Mouse (Mus musculus) small intestine, adult 2 months (tissue): Measurements from ENCODE around the gene Rps18.
A peak's percentile ranks its signal among the peaks of the same experiment; 100 is the strongest.
"Not testable (repeated sequence)": the region's sequence is repeated elsewhere in the genome, so short reads cannot be mapped to it uniquely, and the experiment has no call there.

Experiments used
- CTCF ChIP-seq: fragments of 200-500 bp; IDR thresholded peaks from 2 replicates; pipeline ENCODE4 v1.5.1; 2012; ENCODE audit warnings: low read depth, mild to moderate bottlenecking, control low read depth, inconsistent platforms, low read length, moderate library complexity, mixed read lengths; ENCODE audit not compliant: insufficient replicate concordance, insufficient read length; ENCODE audit errors: extremely low read depth
- POLR2A ChIP-seq: fragments of 200-500 bp; IDR thresholded peaks from 2 replicates; pipeline ENCODE4 v1.6.1; 2012; ENCODE audit warnings: low read depth, mild to moderate bottlenecking, control low read depth, inconsistent platforms, low read length, moderate library complexity

DNA sequence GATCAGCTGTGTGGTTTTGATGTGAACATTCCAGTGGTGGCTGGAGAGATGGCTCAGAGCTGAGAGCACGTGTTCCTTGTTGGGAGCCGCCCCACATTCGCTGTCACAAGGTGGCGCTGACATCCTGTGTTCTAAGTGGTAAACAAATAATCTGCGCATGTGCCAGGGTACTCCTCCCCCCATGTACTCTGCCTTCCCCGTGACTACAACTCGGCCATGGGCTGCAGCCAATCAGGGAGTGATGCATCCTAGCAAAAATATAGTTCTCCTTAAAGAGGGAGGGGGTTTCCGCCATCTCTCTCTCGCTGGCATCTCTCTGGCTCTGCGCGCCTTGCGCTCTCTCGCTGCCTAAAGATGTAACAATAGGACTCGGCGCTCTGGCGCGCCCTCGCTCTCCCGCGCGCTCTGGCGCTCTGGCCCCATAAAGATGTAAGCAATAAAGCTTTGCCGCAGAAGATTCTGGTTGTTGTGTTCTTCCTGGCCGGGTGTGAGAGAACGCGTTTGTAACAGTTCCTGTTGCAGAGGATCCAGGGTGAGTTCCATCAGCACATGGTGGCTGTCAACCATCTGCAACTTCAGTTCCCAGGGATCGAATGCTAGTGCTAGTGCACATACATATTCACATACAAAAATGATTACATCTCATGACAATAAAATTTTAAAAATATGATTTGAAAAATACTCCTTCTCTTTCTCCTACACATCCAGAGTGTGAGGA, 25.6 kb upstream of the Rps18 start:
- TF ChIP-seq POLR2A, result not testable (repeated sequence)
- TF ChIP-seq CTCF, result 0 out of 2 replicates have a peak, but pooled peaks have one; percentile 28
